Mouse (Mus musculus) myocyte (in vitro differentiated cells): Measurements from ENCODE around the gene Uqcr11.

Experiments used
- CEBPB ChIP-seq: IDR thresholded peaks from 2 replicates; pipeline ENCODE4 v1.6.1; 2011; ENCODE audit warnings: mild to moderate bottlenecking, moderate library complexity; ENCODE audit not compliant: poor library complexity, insufficient read depth, severe bottlenecking
- MAX ChIP-seq: IDR thresholded peaks from one replicate; pipeline ENCODE4 v1.6.1; 2011; ENCODE audit warnings: low read depth, mild to moderate bottlenecking, control low read depth
- MYOD1 ChIP-seq, 3 experiments: IDR thresholded peaks; one replicate each; pipeline ENCODE4 v1.6.1; 2011; ENCODE audit warnings: control low read depth in 2 of 3, low read depth in 2 of 3, mild to moderate bottlenecking in 2 of 3, moderate library complexity in 1 of 3; ENCODE audit not compliant: insufficient read length in 2 of 3, control insufficient read depth in 1 of 3
- MYOG ChIP-seq, 3 experiments: IDR thresholded peaks; one replicate each; pipeline ENCODE4 v1.6.1; 2011; ENCODE audit warnings: control low read depth in 2 of 3, low read depth in 2 of 3, mild to moderate bottlenecking in 2 of 3; ENCODE audit not compliant: insufficient read length in 2 of 3, control insufficient read depth in 1 of 3, insufficient read depth in 1 of 3
- POLR2A ChIP-seq: IDR thresholded peaks from one replicate; pipeline ENCODE4 v1.6.1; 2011; ENCODE audit warnings: low read depth, mild to moderate bottlenecking, control low read depth, moderate library complexity; ENCODE audit not compliant: insufficient read length
- POLR2AphosphoS2 ChIP-seq: IDR thresholded peaks from one replicate; pipeline ENCODE4 v1.6.1; 2011; ENCODE audit warnings: low read depth, control low read depth; ENCODE audit not compliant: insufficient read length
- TCF12 ChIP-seq: IDR thresholded peaks from one replicate; pipeline ENCODE4 v1.6.1; 2011; ENCODE audit warnings: mild to moderate bottlenecking, control low read depth; ENCODE audit not compliant: poor library complexity, insufficient read depth, severe bottlenecking
- USF1 ChIP-seq: IDR thresholded peaks from one replicate; pipeline ENCODE4 v1.6.1; 2011; ENCODE audit warnings: low read depth, mild to moderate bottlenecking, control low read depth, moderate library complexity

DNA sequence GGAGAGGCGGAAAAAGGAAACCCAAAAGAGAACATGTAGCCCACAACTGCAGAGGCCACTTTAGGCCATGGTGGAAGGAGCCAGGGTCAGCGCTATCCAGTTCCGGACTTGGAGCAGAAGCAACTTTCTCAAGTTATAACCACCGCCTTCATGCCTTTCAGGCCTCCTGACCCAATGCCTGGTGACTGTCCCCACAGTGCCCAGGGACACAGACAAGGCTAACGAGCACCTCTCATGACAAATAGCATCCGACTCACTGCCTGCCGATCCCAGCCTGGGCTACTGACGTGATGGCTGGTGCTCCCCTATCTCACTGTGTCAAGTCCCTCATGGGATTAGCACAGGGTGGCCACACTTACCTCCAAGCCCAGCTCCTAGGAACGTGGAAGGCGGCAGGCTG is 14.1 kb upstream of the Uqcr11 start:
- no peak for TF ChIP-seq POLR2A
- no peak for TF ChIP-seq MYOD1 (IDR thresholded peaks at IDR 0.05; ENCODE audit: control insufficient read depth in 1 of 3, insufficient read length in 2 of 3, low read depth in 2 of 3)
- no peak for TF ChIP-seq MYOG (IDR thresholded peaks at IDR 0.05; ENCODE audit: control insufficient read depth in 1 of 3, insufficient read depth in 1 of 3, insufficient read length in 2 of 3, low read depth in 2 of 3)
- TF ChIP-seq TCF12, result no peak
- no peak for TF ChIP-seq MAX
- TF ChIP-seq USF1, result no peak
- no peak for TF ChIP-seq CEBPB
- TF ChIP-seq POLR2AphosphoS2, result no peak
